Mouse (Mus musculus) embryonic facial prominence, embryonic 13.5 days (tissue): ENCODE results near the gene Atrnl1. TPM values are rescaled to one million over a fixed set of nuclear protein-coding genes. Genes with fewer than 3 reads are reported as not detected.
"Not testable (repeated sequence)": the region's sequence is repeated elsewhere in the genome, so short reads cannot be mapped to it uniquely, and the experiment has no call there.

Experiments used
- ATAC-seq: fragments of 200-750 bp; cut with Nextera tagmentation; 2 replicates; pipeline ENCODE4 v1.8.0; 2017; ENCODE audit warnings: low read depth; ENCODE audit not compliant: insufficient number of reproducible peaks, insufficient read depth, low FRiP score, low TSS enrichment
- H3K27ac ChIP-seq: fragments of 300-500 bp; sonication (generic); 2 replicates; pipeline ENCODE4 v1.5.1; 2015; ENCODE audit warnings: moderate library complexity, mild to moderate bottlenecking, inconsistent platforms
- H3K27me3 ChIP-seq: fragments of 300-500 bp; sonication (generic); 2 replicates; pipeline ENCODE4 v1.6.1; 2015; ENCODE audit warnings: mild to moderate bottlenecking, inconsistent platforms
- H3K36me3 ChIP-seq: fragments of 300-500 bp; sonication (generic); 2 replicates; pipeline ENCODE4 v1.6.1; 2015; ENCODE audit warnings: mild to moderate bottlenecking, inconsistent platforms
- H3K4me1 ChIP-seq: fragments of 300-500 bp; sonication (generic); 2 replicates; pipeline ENCODE4 v1.6.1; 2015; ENCODE audit warnings: inconsistent platforms
- H3K4me2 ChIP-seq: fragments of 300-500 bp; sonication (generic); 2 replicates; pipeline ENCODE4 v1.6.1; 2015; ENCODE audit warnings: moderate library complexity, mild to moderate bottlenecking, inconsistent platforms
- H3K4me3 ChIP-seq: fragments of 300-500 bp; sonication (generic); 2 replicates; pipeline ENCODE4 v1.5.1; 2015; ENCODE audit warnings: mild to moderate bottlenecking, inconsistent platforms
- H3K9ac ChIP-seq: fragments of 300-500 bp; sonication (generic); 2 replicates; pipeline ENCODE4 v1.6.1; 2015; ENCODE audit warnings: mild to moderate bottlenecking, inconsistent platforms
- H3K9me3 ChIP-seq: fragments of 300-500 bp; sonication (generic); 2 replicates; pipeline ENCODE4 v1.6.1; 2016; ENCODE audit warnings: inconsistent platforms
- WGBS: fragments of 180-500 bp; shearing (Covaris S2); methylation state at CpG from one replicate; pipeline ENCODE4 v1.1.7; 2015; ENCODE audit warnings: mixed read lengths; 5-methylcytosine and 5-hydroxymethylcytosine counted together
- polyA plus RNA-seq: library from polyadenylated mRNA; unstranded; fragments of >200 nt; fragmentation: Nextera tagmentation; extraction: Ambion mirVana; gene quantifications from 2 replicates; pipeline ENCODE4 v1.2.1, GENCODE M21; 2015

Atrnl1 gene
- polyA plus RNA-seq, 1 experiment from 2014 or later = 8.2 TPM

DNA sequence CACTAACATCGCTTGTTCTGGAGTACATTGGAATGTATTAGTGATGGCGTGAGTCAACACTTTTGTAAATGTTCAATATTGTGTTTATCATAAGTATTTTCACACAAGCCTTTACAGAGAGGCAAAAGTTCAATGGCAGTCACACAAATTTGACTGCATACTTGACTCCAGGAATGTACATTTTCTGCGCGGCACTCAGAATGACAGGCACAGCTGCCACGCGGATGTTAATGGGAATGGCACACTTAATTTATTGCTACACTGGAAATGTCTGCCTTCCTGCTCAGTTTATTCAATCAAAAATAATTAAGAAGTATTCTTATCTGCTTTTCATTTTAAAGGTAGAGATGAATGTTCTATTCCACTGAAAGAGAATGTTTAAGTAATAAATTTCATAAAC, 227.0 kb downstream of the Atrnl1 start:
- Histone ChIP-seq H3K4me2 (no peak overlapping the region), H3K4me1 (no peaks in the 10 kb centered on the region), H3K27ac (no peak overlapping the region), H3K36me3 (peaks cover 5% of the 10 kb centered on the region), H3K9ac (no peak overlapping the region), H3K4me3 (no peak overlapping the region), H3K9me3 (peaks cover under 1% of the 10 kb centered on the region; the same call in 1 of the 2 replicates), H3K27me3 (no peaks in the 10 kb centered on the region)
- no peak for ATAC-seq
- WGBS = 80% methylated on average over 6 of the region's 6 CpGs

DNA sequence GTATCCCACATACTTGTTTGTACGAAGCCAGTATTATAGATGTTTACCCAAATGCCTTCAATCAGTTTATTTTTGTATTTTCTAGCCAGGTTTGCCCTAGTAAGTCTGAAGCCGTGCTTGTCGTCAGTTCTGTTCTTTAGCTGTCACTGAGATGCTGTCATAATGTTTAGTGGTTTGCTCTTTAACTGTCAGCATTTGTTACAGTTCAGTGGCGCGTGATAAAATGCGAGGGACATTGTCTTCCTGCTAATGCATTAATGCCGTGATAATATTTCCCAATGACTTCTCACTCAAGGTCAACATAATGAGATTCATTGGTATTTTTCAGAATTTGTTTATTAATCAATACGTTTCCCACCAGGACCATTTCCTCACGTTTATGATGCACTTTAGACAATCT, 227.7 kb downstream of the Atrnl1 start:
- H3K4me2 ChIP-seq = no peak overlapping the region
- H3K4me1 ChIP-seq = no peaks in the 10 kb centered on the region
- peaks cover 9% of the 10 kb centered on the region for H3K36me3 ChIP-seq
- H3K27me3 ChIP-seq = no peaks in the 10 kb centered on the region
- H3K9ac ChIP-seq = no peak overlapping the region
- ATAC-seq = no peak
- no peak overlapping the region for H3K27ac ChIP-seq
- H3K9me3 ChIP-seq = peaks cover 5% of the 10 kb centered on the region; the same call in 1 of the 2 replicates
- no peak overlapping the region for H3K4me3 ChIP-seq
- 89% methylated on average over 9 of the region's 9 CpGs for WGBS

- ATAC-seq = no peak
- no peak overlapping the region for H3K4me2 ChIP-seq
- no peak overlapping the region for H3K27ac ChIP-seq
- peaks cover 7% of the 10 kb centered on the region; the same call in 1 of the 2 replicates for H3K36me3 ChIP-seq
- 73% methylated on average over 5 of the region's 7 CpGs for WGBS
- no peak overlapping the region for H3K9ac ChIP-seq
- no peak overlapping the region for H3K4me3 ChIP-seq
- H3K27me3 ChIP-seq = no peaks in the 10 kb centered on the region
- peaks cover 5% of the 10 kb centered on the region; the same call in 1 of the 2 replicates for H3K9me3 ChIP-seq
- peaks cover 20% of the 10 kb centered on the region for H3K4me1 ChIP-seq
These were observed 239.1 kb downstream of the Atrnl1 start for GRCm38 (mm10) chr19:57849915-57850314.

DNA sequence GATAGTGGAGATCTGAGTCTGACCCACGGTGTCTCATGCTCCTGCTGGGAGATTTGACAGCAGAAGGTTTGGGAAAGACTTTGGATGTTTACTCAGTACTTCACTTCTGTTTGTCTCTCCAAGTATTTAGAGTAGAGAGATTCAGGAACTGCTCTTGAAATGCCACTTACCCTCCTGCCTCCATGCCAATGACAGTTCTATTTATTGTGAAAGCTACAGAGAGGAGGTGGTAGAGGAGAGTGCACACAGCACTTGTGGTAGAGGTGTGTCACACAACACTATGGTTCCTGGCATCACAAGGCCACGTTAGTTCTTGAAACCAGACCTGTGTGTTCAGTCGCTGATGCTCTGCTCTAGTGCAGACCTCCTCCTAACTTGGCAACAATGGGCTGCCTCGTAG, 257.5 kb downstream of the Atrnl1 start:
- H3K9ac ChIP-seq = no peak overlapping the region
- WGBS = 83% methylated on average over 4 of the region's 4 CpGs
- H3K4me2 ChIP-seq = no peak overlapping the region
- no peaks in the 10 kb centered on the region for H3K9me3 ChIP-seq
- H3K36me3 ChIP-seq = no peaks in the 10 kb centered on the region
- no peaks in the 10 kb centered on the region for H3K27me3 ChIP-seq
- H3K4me1 ChIP-seq = peaks cover 6% of the 10 kb centered on the region; the same call in 1 of the 2 replicates
- no peak for ATAC-seq
- H3K27ac ChIP-seq = no peak overlapping the region
- H3K4me3 ChIP-seq = no peak overlapping the region

- WGBS = 64% methylated on average over 13 of the region's 13 CpGs
These were observed 260.0 kb downstream of the Atrnl1 start for GRCm38 (mm10) chr19:57870871-57871270.

GRCm38 (mm10) chr19:57876057-57876456, 265.2 kb downstream of the Atrnl1 start:
- Histone ChIP-seq H3K9ac (no peak overlapping the region), H3K4me2 (no peak overlapping the region), H3K4me1 (0 out of 2 replicates have a peak, but pooled peaks cover under 1% of the 10 kb centered on the region), H3K36me3 (no peaks in the 10 kb centered on the region), H3K4me3 (no peak overlapping the region), H3K9me3 (0 out of 2 replicates have a peak, but pooled peaks cover 4% of the 10 kb centered on the region), H3K27ac (no peak overlapping the region), H3K27me3 (no peaks in the 10 kb centered on the region)
- ATAC-seq = no peak
- WGBS = 92% methylated on average over 6 of the region's 6 CpGs

More at GRCm38 (mm10) chr19:57870871-57871270, 260.0 kb downstream of the Atrnl1 start:
- Histone ChIP-seq H3K36me3 (no peaks in the 10 kb centered on the region), H3K4me1 (peaks cover 6% of the 10 kb centered on the region; the same call in 1 of the 2 replicates), H3K9me3 (no peaks in the 10 kb centered on the region), H3K4me2 (no peak overlapping the region), H3K9ac (no peak overlapping the region), H3K27ac (no peak overlapping the region), H3K4me3 (no peak overlapping the region), H3K27me3 (no peaks in the 10 kb centered on the region)
- no peak for ATAC-seq

- Histone ChIP-seq H3K4me3 (no peak overlapping the region), H3K27ac (no peak overlapping the region), H3K36me3 (no peaks in the 10 kb centered on the region), H3K9ac (no peak overlapping the region), H3K27me3 (no peaks in the 10 kb centered on the region), H3K9me3 (0 out of 2 replicates have a peak, but pooled peaks cover 4% of the 10 kb centered on the region), H3K4me2 (no peak overlapping the region), H3K4me1 (no peaks in the 10 kb centered on the region)
- ATAC-seq = no peak
- WGBS = 100% methylated on average over 4 of the region's 4 CpGs
These were observed 266.5 kb downstream of the Atrnl1 start for GRCm38 (mm10) chr19:57877343-57877742.

DNA sequence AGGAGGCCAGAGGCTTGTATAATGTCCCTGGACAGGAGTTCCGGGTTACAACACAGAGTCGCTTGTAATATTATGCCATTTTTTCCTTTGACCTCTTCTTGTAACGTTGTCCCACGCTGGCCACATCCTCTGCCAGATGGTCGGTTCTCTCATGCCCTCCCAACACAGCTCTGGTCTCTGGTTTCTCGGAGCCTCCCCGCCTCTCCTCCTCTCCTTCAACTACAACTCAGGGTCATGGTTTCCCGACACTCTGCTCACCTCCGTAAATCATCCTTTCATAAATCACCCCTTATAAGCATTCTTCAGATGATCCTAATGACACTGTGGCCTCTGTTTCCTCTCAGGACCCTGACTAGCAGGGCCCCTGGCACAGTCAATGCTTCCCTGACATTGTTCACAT, 267.7 kb downstream of the Atrnl1 start:
- Histone ChIP-seq H3K9me3 (0 out of 2 replicates have a peak, but pooled peaks cover 4% of the 10 kb centered on the region), H3K27ac (no peak overlapping the region), H3K9ac (no peak overlapping the region), H3K36me3 (no peaks in the 10 kb centered on the region), H3K27me3 (no peaks in the 10 kb centered on the region), H3K4me1 (no peaks in the 10 kb centered on the region), H3K4me3 (no peak overlapping the region), H3K4me2 (no peak overlapping the region)
- no peak for ATAC-seq
- whole genome bisulfite sequencing = 71% methylated on average over 9 of the region's 9 CpGs

GRCm38 (mm10) chr19:57879841-57880240, 269.0 kb downstream of the Atrnl1 start:
- not testable (repeated sequence) for H3K4me1 ChIP-seq, H3K4me3 ChIP-seq, ATAC-seq, H3K4me2 ChIP-seq, H3K27me3 ChIP-seq, H3K27ac ChIP-seq, H3K9me3 ChIP-seq, H3K9ac ChIP-seq, H3K36me3 ChIP-seq
- WGBS = 90% methylated on average over 1 of the region's 1 CpGs

DNA sequence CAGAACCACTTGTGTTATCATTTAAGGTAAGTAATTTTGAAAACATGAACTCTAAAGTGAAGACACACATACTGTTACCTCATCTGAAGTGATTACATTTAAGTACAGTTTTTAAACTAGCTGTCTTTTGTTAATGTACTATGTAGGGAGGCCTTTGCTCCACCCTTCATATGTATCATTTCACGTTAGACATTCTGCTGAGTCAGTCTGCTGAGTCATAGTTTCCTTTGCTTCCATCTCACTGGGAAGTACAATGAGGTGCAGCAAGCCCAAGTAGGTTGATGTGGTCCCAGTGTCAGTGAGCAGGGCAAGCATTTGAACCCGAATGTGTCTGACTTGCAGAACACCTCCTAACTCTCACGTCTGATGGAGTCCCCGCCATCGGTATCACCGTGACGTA, 271.1 kb downstream of the Atrnl1 start:
- H3K4me3 ChIP-seq = no peak overlapping the region
- no peaks in the 10 kb centered on the region for H3K36me3 ChIP-seq
- no peak overlapping the region for H3K4me2 ChIP-seq
- no peak overlapping the region for H3K27ac ChIP-seq
- no peaks in the 10 kb centered on the region for H3K4me1 ChIP-seq
- no peak overlapping the region for H3K9ac ChIP-seq
- WGBS = 91% methylated on average over 7 of the region's 7 CpGs
- no peak for ATAC-seq
- H3K9me3 ChIP-seq = no peaks in the 10 kb centered on the region
- H3K27me3 ChIP-seq = no peaks in the 10 kb centered on the region

DNA sequence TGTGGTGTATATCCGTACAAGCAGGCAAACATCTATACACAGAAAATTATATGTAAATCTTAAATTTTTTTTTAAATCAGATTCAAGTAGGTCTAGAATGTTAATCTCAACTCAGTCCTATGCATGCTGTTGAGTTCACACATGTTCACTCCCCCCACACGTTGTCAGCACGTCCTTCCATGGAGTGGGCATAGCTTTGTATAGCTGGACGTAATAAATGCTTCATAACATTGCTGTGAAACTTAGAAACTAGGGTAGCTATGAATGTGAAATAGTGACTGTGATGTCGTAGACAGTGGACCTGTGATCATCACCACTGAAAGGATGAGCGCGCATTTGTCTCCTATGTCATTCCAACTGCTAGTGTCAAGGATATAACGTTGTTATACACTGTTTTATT, 278.0 kb downstream of the Atrnl1 start:
- H3K4me3 ChIP-seq = no peak overlapping the region
- no peak overlapping the region for H3K4me2 ChIP-seq
- ATAC-seq = no peak
- H3K9ac ChIP-seq = no peak overlapping the region
- no peak overlapping the region for H3K27ac ChIP-seq
- no peaks in the 10 kb centered on the region for H3K9me3 ChIP-seq
- H3K27me3 ChIP-seq = no peaks in the 10 kb centered on the region
- H3K36me3 ChIP-seq = no peaks in the 10 kb centered on the region
- H3K4me1 ChIP-seq = peaks cover 4% of the 10 kb centered on the region; the same call in 1 of the 2 replicates
- 92% methylated on average over 8 of the region's 8 CpGs for whole genome bisulfite sequencing

- no peaks in the 10 kb centered on the region for H3K27me3 ChIP-seq
- 56% methylated on average over 3 of the region's 3 CpGs for WGBS
- ATAC-seq = no peak
- H3K36me3 ChIP-seq = no peaks in the 10 kb centered on the region
- H3K4me2 ChIP-seq = no peak overlapping the region
- no peak overlapping the region for H3K27ac ChIP-seq
- H3K4me3 ChIP-seq = no peak overlapping the region
- no peaks in the 10 kb centered on the region for H3K9me3 ChIP-seq
- no peak overlapping the region for H3K9ac ChIP-seq
- H3K4me1 ChIP-seq = peaks cover 4% of the 10 kb centered on the region; the same call in 1 of the 2 replicates
These were observed 278.9 kb downstream of the Atrnl1 start for GRCm38 (mm10) chr19:57889741-57890140.
